Mouse (Mus musculus) kidney, embryonic 16.5 days (tissue): ENCODE data around the gene Itga4. TPM values are rescaled to one million over a fixed set of nuclear protein-coding genes. Genes with fewer than 3 reads are reported as not detected.

Source experiments
- ATAC-seq: fragments of 200-750 bp; cut with Nextera tagmentation; 2 replicates; pipeline ENCODE4 v1.8.0; 2017; ENCODE audit warnings: moderate TSS enrichment; ENCODE audit not compliant: low FRiP score, low TSS enrichment
- H3K27ac ChIP-seq: fragments of 300-500 bp; sonication (generic); 2 replicates; pipeline ENCODE4 v1.5.1; 2014; ENCODE audit warnings: low read length
- H3K27me3 ChIP-seq: fragments of 300-500 bp; sonication (generic); 2 replicates; pipeline ENCODE4 v1.6.1; 2014; ENCODE audit warnings: low read length, control low read depth, mixed read lengths; ENCODE audit not compliant: insufficient read depth
- H3K36me3 ChIP-seq: fragments of 300-500 bp; sonication (generic); 2 replicates; pipeline ENCODE4 v1.6.1; 2014; ENCODE audit warnings: low read length, control low read depth, mixed read lengths; ENCODE audit not compliant: insufficient read depth
- H3K4me1 ChIP-seq: fragments of 300-500 bp; sonication (generic); 2 replicates; pipeline ENCODE4 v1.6.1; 2014; ENCODE audit warnings: low read length, control low read depth, mixed read lengths; ENCODE audit not compliant: insufficient read depth
- H3K4me2 ChIP-seq: fragments of 300-500 bp; sonication (generic); replicated peaks from 2 replicates; pipeline ENCODE4 v1.6.1; 2014; ENCODE audit warnings: low read depth, low read length
- H3K4me3 ChIP-seq: fragments of 300-500 bp; sonication (generic); 2 replicates; pipeline ENCODE4 v1.5.1; 2014; ENCODE audit warnings: mild to moderate bottlenecking, low read length
- H3K9ac ChIP-seq: fragments of 300-500 bp; sonication (generic); replicated peaks from 2 replicates; pipeline ENCODE4 v1.6.1; 2014; ENCODE audit warnings: low read length
- H3K9me3 ChIP-seq: fragments of 300-500 bp; sonication (generic); 2 replicates; pipeline ENCODE4 v1.6.1; 2016; ENCODE audit warnings: low read length, control low read depth
- WGBS: fragments of 180-500 bp; shearing (Covaris S2); extraction: QIAGEN DNeasy Blood & Tissue Kit; methylation state at CpG from one replicate; pipeline ENCODE4 v1.1.7; 2014; 5-methylcytosine and 5-hydroxymethylcytosine counted together
- polyA plus RNA-seq: library from polyadenylated mRNA; unstranded; fragments of >200 nt; fragmentation: Nextera tagmentation; extraction: Ambion mirVana; gene quantifications from 2 replicates; pipeline ENCODE4 v1.2.1, GENCODE M21; 2015

Itga4 gene
- polyA plus RNA-seq, 1 experiment from 2014 or later = 4.2 TPM

- no peak overlapping the region for H3K4me3 ChIP-seq
- peak overlapping the region; percentile 42 for H3K4me2 ChIP-seq
- peak overlapping the region; percentile 94 for H3K27ac ChIP-seq
- ATAC-seq = peak; percentile 93
- H3K9me3 ChIP-seq = no peaks in the 10 kb centered on the region
- H3K36me3 ChIP-seq = no peaks in the 10 kb centered on the region
- peak overlapping the region; percentile 51; the same call in 1 of the 2 replicates for H3K9ac ChIP-seq
- H3K27me3 ChIP-seq = no peaks in the 10 kb centered on the region
- WGBS = 31% methylated on average over 12 of the region's 12 CpGs
- no peaks in the 10 kb centered on the region for H3K4me1 ChIP-seq
These were observed 124.1 kb downstream of the Itga4 start for GRCm38 (mm10) chr2:79379087-79380041.

Other genes with a start within 250 kb of the Itga4 start
- not detected in 2 replicates for gene Neurod1, start 201.3 kb downstream of the Itga4 start, polyA plus RNA-seq
- gene Cerkl, start 201.4 kb downstream of the Itga4 start, polyA plus RNA-seq = 1.8 and 2.0 TPM in 2 replicates